Mouse (Mus musculus) hindbrain, embryonic 12.5 days (tissue): ENCODE data around the gene Mlst8. TPM values are rescaled to one million over a fixed set of nuclear protein-coding genes. Genes with fewer than 3 reads are reported as not detected.

Experiments used
- ATAC-seq: fragments of 200-750 bp; cut with Nextera tagmentation; 2 replicates; pipeline ENCODE4 v1.8.0; 2017; ENCODE audit warnings: moderate TSS enrichment; ENCODE audit not compliant: low FRiP score
- H3K27ac ChIP-seq: fragments of 300-500 bp; sonication (generic); 2 replicates; pipeline ENCODE4 v1.5.1; 2016; ENCODE audit warnings: mild to moderate bottlenecking
- H3K27me3 ChIP-seq: fragments of 300-500 bp; sonication (generic); 2 replicates; pipeline ENCODE4 v1.6.1; 2016; ENCODE audit warnings: mild to moderate bottlenecking
- H3K36me3 ChIP-seq: fragments of 300-500 bp; sonication (generic); 2 replicates; pipeline ENCODE4 v1.6.1; 2016; ENCODE audit warnings: mild to moderate bottlenecking
- H3K4me1 ChIP-seq: fragments of 300-500 bp; sonication (generic); 2 replicates; pipeline ENCODE4 v1.6.1; 2016
- H3K4me2 ChIP-seq: fragments of 300-500 bp; sonication (generic); replicated peaks from 2 replicates; pipeline ENCODE4 v1.6.1; 2016; ENCODE audit warnings: mild to moderate bottlenecking
- H3K4me3 ChIP-seq: fragments of 300-500 bp; sonication (generic); 2 replicates; pipeline ENCODE4 v1.5.1; 2016; ENCODE audit warnings: mild to moderate bottlenecking
- H3K9ac ChIP-seq: fragments of 300-500 bp; sonication (generic); 2 replicates; pipeline ENCODE4 v1.6.1; 2016; ENCODE audit warnings: mild to moderate bottlenecking, moderate library complexity
- H3K9me3 ChIP-seq: fragments of 300-500 bp; sonication (generic); replicated peaks from 2 replicates; pipeline ENCODE4 v1.6.1; 2016; ENCODE audit warnings: mild to moderate bottlenecking
- WGBS: fragments of 180-500 bp; shearing (Covaris S2); methylation state at CpG from one replicate; pipeline ENCODE4 v1.1.7; 2016; 5-methylcytosine and 5-hydroxymethylcytosine counted together
- polyA plus RNA-seq: library from polyadenylated mRNA; unstranded; fragments of >200 nt; fragmentation: Nextera tagmentation; extraction: Ambion mirVana; gene quantifications from 2 replicates; pipeline ENCODE4 v1.2.1, GENCODE M21; 2016

Mlst8 gene
- polyA plus RNA-seq = 35.2 and 36.9 TPM in 2 replicates

DNA sequence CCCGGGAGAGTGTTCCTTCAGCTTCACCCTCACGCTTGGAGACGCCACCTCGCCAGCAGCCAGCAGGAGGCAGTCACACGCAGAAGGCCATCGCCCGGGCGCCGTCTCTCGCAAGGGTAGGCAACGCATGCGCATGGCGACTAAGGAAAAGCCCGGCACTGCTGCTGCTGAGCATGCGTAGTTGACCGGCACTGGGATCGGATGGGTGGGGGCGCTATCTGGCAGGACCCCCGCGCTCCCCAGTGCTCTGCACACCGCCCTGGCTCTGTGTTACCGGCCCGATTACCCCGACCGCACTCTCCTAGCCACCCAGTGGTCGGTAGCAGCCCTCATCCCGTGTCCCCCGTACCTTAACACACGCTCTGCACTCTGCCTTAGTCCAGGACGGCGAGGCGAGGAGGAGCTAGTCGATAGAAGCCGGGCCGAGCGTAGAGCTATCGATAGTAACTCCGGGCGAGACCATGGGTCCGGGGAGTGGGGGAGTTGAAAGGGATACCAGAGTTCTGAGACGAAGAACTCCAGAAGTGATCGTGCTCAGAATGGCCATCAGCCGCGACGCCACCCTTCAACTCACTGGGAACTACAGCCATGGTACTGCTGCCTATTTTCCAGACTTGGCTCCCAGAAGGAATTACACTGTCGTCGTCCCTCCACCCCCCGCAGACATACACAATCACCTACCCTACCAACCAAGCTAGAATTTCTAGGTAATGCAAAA is at the start of gene Mlst8:
Gene Mlst8, minus strand, starts transcription at position 416 of the 718 bp plus-strand sequence.
- Histone ChIP-seq H3K27me3 (no peaks in the 10 kb centered on the region), H3K9me3 (no peaks in the 10 kb centered on the region), H3K9ac (peak within 1 kb of the TSS; percentile 85), H3K4me1 (peaks cover 21% of the 10 kb centered on the region), H3K4me2 (peak within 1 kb of the TSS; percentile 62), H3K27ac (peak within 1 kb of the TSS; percentile 97), H3K4me3 (peak within 1 kb of the TSS; percentile 76), H3K36me3 (peaks cover 37% of the 10 kb centered on the region)
- ATAC-seq = peak; percentile 94
- WGBS = under 1% methylated on average over 48 of the region's 48 CpGs

DNA sequence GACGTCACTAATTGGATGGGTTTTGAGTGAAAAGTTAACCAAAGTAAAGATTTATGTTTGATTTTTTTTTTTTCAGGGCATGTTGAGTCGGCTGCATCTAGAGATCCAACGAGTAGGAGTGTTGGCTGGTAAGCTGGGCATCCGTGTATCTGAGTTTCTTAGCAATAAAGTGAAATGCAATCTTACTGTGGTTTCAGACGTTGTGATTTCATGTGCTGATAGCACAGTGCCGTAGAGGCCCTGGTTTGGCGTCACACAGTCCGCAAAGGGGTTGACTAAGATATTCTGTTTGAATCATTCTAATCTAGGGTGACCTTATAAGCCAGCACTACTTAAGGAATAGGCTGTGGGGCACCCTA is 49.7 kb upstream of the Mlst8 start:
- H3K36me3 ChIP-seq = peaks cover 10% of the 10 kb centered on the region; the same call in 1 of the 2 replicates
- WGBS = under 1% methylated on average over 8 of the region's 8 CpGs
- H3K9ac ChIP-seq = peak overlapping the region; percentile 79
- no peaks in the 10 kb centered on the region for H3K9me3 ChIP-seq
- H3K4me1 ChIP-seq = peaks cover 49% of the 10 kb centered on the region
- no peaks in the 10 kb centered on the region for H3K27me3 ChIP-seq
- peak overlapping the region; percentile 63 for H3K4me2 ChIP-seq
- no peak for ATAC-seq
- peak overlapping the region; percentile 78 for H3K27ac ChIP-seq
- H3K4me3 ChIP-seq = peak overlapping the region; percentile 58

- no peaks in the 10 kb centered on the region for H3K9me3 ChIP-seq
- peak; percentile 97 for ATAC-seq
These were observed 49.1 kb upstream of the Mlst8 start, which contains the start of gene Traf7 for GRCm38 (mm10) chr17:24527723-24528559. Gene Traf7 (minus strand): TSS chr17:24527938.

DNA sequence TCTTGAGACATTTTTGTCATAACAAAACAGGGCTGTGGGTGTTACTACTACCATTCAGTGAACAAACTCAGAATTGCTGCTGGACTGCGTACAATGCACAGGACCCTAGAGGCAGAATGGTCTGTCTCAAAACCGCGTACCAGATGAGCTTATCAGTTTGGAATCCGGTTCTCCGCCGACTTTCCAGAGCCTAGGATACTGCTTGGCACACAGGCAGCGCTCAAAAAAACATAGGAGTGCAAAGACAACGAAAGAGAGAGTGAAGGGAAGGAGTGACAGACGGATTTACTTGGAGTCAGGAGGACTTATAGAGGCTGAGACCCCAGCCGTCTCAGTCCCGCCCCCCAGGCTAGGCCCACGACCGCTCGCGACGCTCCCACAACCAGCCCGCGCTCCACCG is 48.4 kb upstream of the Mlst8 start:
- H3K4me1 ChIP-seq = peaks cover 37% of the 10 kb centered on the region
- ATAC-seq = no peak

More at GRCm38 (mm10) chr17:24527723-24528559, 49.1 kb upstream of the Mlst8 start, which contains the start of gene Traf7:
- Histone ChIP-seq H3K27ac (peak within 1 kb of the TSS; percentile 82), H3K4me1 (peaks cover 43% of the 10 kb centered on the region), H3K27me3 (no peaks in the 10 kb centered on the region), H3K4me3 (peak within 1 kb of the TSS; percentile 71), H3K4me2 (peak within 1 kb of the TSS; percentile 83), H3K36me3 (peaks cover 10% of the 10 kb centered on the region; the same call in 1 of the 2 replicates), H3K9ac (peak within 1 kb of the TSS; percentile 91)
- under 1% methylated on average over 40 of the region's 40 CpGs for WGBS

GRCm38 (mm10) chr17:24524734-24525133 is 45.9 kb upstream of the Mlst8 start:
- H3K27me3 ChIP-seq = no peaks in the 10 kb centered on the region

More for the DNA sequence above, 48.4 kb upstream of the Mlst8 start:
- H3K36me3 ChIP-seq = peaks cover 13% of the 10 kb centered on the region; the same call in 1 of the 2 replicates
- peak overlapping the region; percentile 83 for H3K4me2 ChIP-seq
- no peaks in the 10 kb centered on the region for H3K9me3 ChIP-seq
- no peaks in the 10 kb centered on the region for H3K27me3 ChIP-seq
- peak overlapping the region; percentile 71 for H3K4me3 ChIP-seq
- peak overlapping the region; percentile 82 for H3K27ac ChIP-seq
- H3K9ac ChIP-seq = peak overlapping the region; percentile 91
- WGBS = 0% methylated on average over 17 of the region's 19 CpGs

DNA sequence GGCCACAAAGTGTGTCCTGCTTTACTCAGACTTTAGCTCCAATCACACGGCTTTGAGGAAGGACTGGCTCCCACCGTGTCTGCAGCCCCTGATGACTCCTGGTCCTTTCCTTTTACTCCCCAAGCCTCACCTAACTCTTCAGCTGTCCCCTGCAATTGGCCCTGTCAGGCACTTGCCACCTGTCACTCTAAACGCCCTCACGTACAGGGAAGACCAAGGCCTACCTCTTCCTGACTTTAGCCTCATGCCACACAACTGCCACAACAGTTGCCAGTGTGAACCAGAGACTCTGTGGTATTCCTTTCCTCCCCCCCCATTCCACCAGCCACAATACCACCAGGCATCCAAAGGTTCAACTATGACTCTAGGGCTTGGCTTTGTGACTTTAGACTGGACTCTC is 41.6 kb upstream of the Mlst8 start:
- WGBS = 89% methylated on average over 4 of the region's 4 CpGs
- H3K36me3 ChIP-seq = peaks cover 49% of the 10 kb centered on the region

More at GRCm38 (mm10) chr17:24524734-24525133, 45.9 kb upstream of the Mlst8 start:
- Histone ChIP-seq H3K36me3 (peaks cover 14% of the 10 kb centered on the region; the same call in 1 of the 2 replicates), H3K4me3 (no peak overlapping the region), H3K4me1 (peaks cover 19% of the 10 kb centered on the region), H3K4me2 (no peak overlapping the region), H3K27ac (no peak overlapping the region), H3K9me3 (no peaks in the 10 kb centered on the region), H3K9ac (no peak overlapping the region)
- 87% methylated on average over 2 of the region's 2 CpGs for WGBS
- no peak for ATAC-seq

DNA sequence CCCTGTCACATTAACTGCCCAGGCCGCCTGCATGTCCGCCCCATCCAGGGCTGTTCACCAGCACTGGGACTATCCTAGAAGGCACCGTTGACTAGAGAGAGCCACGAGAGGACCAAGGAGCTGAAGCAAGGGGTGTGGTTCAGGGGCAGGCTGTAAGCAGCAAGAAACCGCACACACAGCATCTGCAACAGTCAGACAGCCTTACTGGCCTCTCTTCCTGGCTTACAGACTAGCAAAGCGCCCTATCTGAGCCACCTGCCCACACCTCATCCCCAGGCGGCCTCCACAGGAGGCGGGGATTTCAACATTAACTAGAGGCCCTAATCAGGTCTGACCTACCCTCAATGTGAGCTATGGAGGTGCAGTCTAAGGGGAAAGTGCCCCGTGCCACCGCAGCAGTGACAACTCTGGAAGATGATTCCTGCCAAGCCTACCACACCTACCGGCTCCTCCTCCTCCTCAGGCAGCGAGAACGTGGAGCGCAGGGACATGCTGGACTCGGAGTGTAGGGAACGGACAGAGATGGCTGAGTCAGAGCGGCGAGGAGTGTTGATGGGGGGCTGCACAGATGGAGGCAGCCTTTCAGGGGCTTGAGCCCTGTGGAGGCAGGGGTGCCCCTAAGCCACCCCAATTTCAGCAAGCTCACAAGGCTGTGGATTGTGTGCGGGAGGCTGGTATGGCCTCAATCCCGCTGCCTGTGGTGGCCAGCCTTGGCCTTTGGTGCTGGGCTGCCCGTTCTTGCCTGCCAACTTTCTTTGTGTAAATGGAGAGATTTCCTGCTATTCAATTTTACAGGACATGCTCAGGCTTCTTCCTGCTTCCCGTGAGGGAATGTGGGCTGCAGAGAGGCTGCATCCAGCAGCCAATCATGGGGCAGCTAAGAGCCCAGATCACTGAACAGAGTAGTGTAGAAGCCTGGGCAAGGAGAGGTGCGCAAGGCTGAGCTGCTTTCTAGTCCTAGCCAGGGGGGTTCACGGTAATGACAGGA is 35.7 kb upstream of the Mlst8 start:
- H3K27ac ChIP-seq = no peak overlapping the region
- no peaks in the 10 kb centered on the region for H3K4me1 ChIP-seq
- H3K9ac ChIP-seq = no peak overlapping the region
- no peak overlapping the region for H3K4me3 ChIP-seq
- H3K4me2 ChIP-seq = no peak overlapping the region
- H3K27me3 ChIP-seq = no peaks in the 10 kb centered on the region
- WGBS = 89% methylated on average over 24 of the region's 24 CpGs
- peaks cover 86% of the 10 kb centered on the region for H3K36me3 ChIP-seq
- H3K9me3 ChIP-seq = no peaks in the 10 kb centered on the region
- ATAC-seq = 0 out of 2 replicates have a peak, but pooled peaks have one; percentile 11

More for the DNA sequence above, 41.6 kb upstream of the Mlst8 start:
- no peaks in the 10 kb centered on the region for H3K27me3 ChIP-seq
- no peaks in the 10 kb centered on the region for H3K4me1 ChIP-seq
- no peak for ATAC-seq
- H3K4me2 ChIP-seq = no peak overlapping the region
- no peaks in the 10 kb centered on the region for H3K9me3 ChIP-seq
- no peak overlapping the region for H3K9ac ChIP-seq
- H3K27ac ChIP-seq = no peak overlapping the region
- no peak overlapping the region for H3K4me3 ChIP-seq

DNA sequence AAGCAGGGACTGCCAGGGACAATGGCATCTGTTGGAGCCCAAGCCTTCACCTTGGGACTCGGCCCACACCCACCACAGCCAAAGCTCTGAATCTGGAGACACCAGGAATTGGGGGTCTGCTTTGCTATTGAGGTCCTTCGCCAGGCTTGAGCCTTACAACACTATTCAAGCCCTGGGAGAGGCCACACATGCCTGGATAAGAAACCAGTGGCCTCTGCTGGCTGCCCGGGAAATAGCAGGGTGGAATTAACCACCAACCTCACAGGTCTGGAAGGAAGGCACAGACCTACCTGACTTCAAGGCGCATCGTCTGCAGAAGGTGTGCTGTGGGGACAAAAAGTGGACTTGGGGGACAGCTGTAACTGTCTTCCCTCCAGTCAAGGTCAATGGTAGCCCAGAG is 34.7 kb upstream of the Mlst8 start:
- no peaks in the 10 kb centered on the region for H3K4me1 ChIP-seq
- peaks cover 87% of the 10 kb centered on the region for H3K36me3 ChIP-seq
- H3K4me3 ChIP-seq = no peak overlapping the region
- WGBS = 63% methylated on average over 5 of the region's 5 CpGs
- H3K9me3 ChIP-seq = no peaks in the 10 kb centered on the region
- no peak overlapping the region for H3K4me2 ChIP-seq
- no peak overlapping the region for H3K9ac ChIP-seq
- ATAC-seq = peak; percentile 56; the same call in 1 of the 2 replicates
- H3K27me3 ChIP-seq = no peaks in the 10 kb centered on the region
- no peak overlapping the region for H3K27ac ChIP-seq

DNA sequence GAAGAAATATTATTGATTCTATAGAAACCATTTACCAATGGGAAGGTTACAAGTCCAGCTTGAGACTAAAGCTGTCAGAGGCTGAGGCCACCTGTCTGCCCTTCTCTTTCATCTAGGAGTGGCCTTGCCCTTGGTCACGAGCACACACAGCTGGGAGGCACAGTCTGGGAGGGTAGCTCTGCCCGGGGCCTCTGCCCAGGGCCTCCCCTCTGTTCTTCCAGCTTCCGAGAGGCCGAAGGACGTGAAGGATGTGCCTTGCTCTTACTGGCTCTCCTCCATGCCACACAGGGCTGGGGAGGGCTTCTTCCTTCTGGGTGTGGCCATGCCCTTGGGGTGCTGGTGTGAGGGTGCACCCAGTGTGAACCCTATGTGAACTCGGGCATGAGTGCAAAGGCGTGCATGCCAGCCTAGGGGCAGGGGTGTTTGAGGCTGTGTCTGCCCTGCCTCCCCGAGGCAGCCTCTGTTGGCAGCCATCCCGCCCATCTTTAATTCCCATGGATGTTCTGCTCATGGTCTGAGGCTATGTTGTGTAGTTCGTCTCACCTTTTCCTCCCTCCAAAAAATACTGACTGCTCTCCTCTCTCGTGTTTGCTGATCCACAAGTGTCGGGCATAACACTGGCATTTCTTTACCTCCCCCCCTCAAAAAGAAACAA is 29.1 kb upstream of the Mlst8 start:
- WGBS = 81% methylated on average over 12 of the region's 12 CpGs
- H3K27ac ChIP-seq = no peak overlapping the region
- H3K36me3 ChIP-seq = peaks cover 83% of the 10 kb centered on the region
- no peak for ATAC-seq
- H3K4me3 ChIP-seq = no peak overlapping the region
- no peak overlapping the region for H3K4me2 ChIP-seq
- H3K9me3 ChIP-seq = no peaks in the 10 kb centered on the region
- no peak overlapping the region for H3K9ac ChIP-seq
- peaks cover 12% of the 10 kb centered on the region for H3K4me1 ChIP-seq
- 0 out of 2 replicates have a peak, but pooled peaks cover 4% of the 10 kb centered on the region for H3K27me3 ChIP-seq

- peaks cover 82% of the 10 kb centered on the region for H3K36me3 ChIP-seq
- 44% methylated on average over 19 of the region's 19 CpGs for WGBS
- 0 out of 2 replicates have a peak overlapping the region, but pooled peaks have one; percentile 8 for H3K9ac ChIP-seq
These were observed 28.3 kb upstream of the Mlst8 start for GRCm38 (mm10) chr17:24507129-24507664.

More at GRCm38 (mm10) chr17:24507129-24507664, 28.3 kb upstream of the Mlst8 start:
- Histone ChIP-seq H3K27me3 (0 out of 2 replicates have a peak, but pooled peaks cover 4% of the 10 kb centered on the region), H3K27ac (no peak overlapping the region), H3K4me2 (no peak overlapping the region), H3K4me1 (peaks cover 12% of the 10 kb centered on the region), H3K4me3 (no peak overlapping the region), H3K9me3 (no peaks in the 10 kb centered on the region)
- ATAC-seq = 0 out of 2 replicates have a peak, but pooled peaks have one; percentile 23
